Mouse (Mus musculus): ENCODE measurements around the gene Tmprss9. TPM values are rescaled to one million over a fixed set of nuclear protein-coding genes. Genes with fewer than 3 reads are reported as not detected.

Gene Tmprss9
- total RNA-seq, 1 experiment from 2014 or later: not detected

- DNase-seq: peak; percentile 37
Observed at GRCm38 (mm10) chr10:80938831-80939550, 67.3 kb downstream of the Tmprss9 start.

DNA sequence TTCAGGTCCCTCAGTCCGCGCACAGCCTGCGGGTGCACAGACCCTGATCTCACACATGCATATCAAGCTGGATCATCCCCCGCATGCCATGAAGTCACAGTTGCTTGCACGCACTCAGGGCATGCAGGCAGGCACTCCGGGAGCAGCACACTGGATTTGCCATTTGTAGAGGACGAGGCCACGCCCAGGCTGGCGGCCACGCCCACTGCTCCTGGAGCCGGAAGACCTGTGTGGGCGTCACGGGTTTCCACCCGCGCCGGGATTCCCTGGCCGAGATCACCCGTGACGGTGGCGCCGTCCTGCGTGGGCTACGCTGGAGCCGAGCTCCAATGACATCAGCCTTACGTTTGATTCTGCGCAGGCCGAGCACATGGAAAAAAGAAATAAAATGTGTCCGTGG, 68.0 kb downstream of the Tmprss9 start:
- DNase-seq: peak; percentile 92

GRCm38 (mm10) chr10:80940320-80940987, 68.8 kb downstream of the Tmprss9 start:
- peak; percentile 84 for DNase-seq

- DNase-seq: peak; percentile 25
Observed at GRCm38 (mm10) chr10:80940988-80941347, 69.3 kb downstream of the Tmprss9 start.

DNA sequence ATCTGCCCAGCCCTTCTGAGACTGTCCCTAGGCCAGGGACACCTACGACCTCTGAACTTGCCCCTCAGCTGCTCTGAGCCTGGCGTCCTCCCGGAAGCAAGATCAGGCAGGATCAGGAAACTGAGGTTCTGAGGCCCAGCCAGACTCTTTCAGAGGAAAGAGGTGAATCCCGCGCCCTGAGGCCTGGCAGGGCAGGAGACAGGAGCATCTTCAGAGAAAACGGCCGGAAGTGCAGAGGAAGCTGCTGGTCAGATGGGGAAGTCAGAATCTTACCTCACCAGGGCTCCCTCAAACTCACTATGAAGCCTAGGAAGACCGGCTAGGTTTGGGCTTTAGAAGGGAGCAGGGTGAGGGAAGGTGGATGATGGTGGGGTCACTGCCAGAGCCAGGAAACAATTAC, 71.3 kb downstream of the Tmprss9 start:
- no peak for DNase-seq

DNA sequence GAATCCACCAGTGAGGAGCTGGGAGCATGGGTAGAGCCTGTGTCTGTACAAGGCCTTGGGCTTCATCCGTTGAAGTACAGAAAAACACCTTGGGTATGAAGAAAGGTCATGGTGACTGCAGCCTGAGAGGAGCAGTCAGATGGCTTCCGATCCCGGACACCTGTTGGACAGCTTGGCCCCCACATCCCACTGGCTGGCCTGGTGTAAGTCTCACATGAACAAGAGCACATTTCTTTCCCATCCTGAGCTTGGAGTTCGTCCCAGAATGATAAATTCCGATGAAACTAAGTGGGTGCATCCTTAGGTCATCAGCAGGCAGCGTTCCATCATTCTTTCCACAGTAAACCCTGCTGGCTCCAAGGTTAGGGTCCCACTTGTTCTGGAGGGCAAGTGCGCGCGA, 72.1 kb downstream of the Tmprss9 start:
- DNase-seq: peak; percentile 31

- no peak for DNase-seq
Observed at GRCm38 (mm10) chr10:80944231-80944630, 72.6 kb downstream of the Tmprss9 start.

- DNase-seq: peak; percentile 27
Observed at GRCm38 (mm10) chr10:80946684-80947437, 75.2 kb downstream of the Tmprss9 start.

DNA sequence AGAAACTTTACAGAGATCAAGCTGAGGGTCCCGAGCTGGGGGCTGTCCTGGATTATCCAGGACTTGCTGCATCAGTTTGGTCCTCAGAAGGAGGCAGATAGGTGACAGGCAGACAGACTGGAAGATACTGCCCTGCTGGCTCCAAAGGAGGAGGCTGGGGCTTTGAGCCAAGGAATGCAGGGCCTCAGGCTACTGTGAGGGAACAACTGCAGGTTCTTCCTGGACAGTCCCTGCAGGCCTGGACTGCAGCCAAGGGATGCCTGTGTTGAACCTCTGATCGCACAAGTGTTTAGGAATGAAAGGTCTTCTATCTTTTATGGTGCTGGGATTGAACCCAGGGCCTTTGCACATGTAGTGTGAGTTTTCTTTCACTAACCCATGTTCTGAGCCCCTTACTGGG, 76.2 kb downstream of the Tmprss9 start:
- DNase-seq: peak; percentile 62

DNA sequence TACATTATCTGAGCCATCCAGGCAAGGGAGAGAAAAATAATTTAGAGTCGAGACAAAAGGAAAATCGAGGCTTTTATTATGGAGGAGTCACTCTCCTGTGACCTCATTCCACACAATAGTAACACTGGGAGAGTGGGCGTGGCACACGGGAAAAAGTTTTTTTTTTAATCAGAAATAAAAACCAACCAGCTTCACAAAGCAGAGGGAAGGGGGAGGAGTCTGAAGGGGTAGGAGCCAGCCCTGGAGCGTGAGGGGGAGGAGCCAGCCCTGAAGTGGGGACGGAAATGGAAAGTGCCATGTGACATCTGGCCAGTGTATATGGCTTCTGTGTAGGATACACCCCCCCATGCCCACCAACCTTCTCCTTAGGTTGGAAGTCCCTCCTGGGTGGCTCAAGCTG, 76.9 kb downstream of the Tmprss9 start:
- DNase-seq: peak; percentile 73

- peak; percentile 61 for DNase-seq
Observed at GRCm38 (mm10) chr10:80949081-80949480, 77.4 kb downstream of the Tmprss9 start.

Small RNAs within 50 kb of the gene (microRNA-seq; reads per million reads assigned to microRNA genes)
- gene Mir1982: 1.3 to 2.3 reads per million in 2 experiments

Other genes with a start within 250 kb of the Tmprss9 start
- 105 and 108 TPM in 2 replicates for gene Csnk1g2, start 249.0 kb upstream of the Tmprss9 start, total RNA-seq (2021)
- 53.5 and 58.0 TPM in 2 replicates for gene Btbd2, start 214.8 kb upstream of the Tmprss9 start, total RNA-seq (2021)
- gene Mknk2, start 193.7 kb upstream of the Tmprss9 start, total RNA-seq (2021): 224 and 226 TPM in 2 replicates
- 12.8 and 24.1 TPM in 2 replicates for gene Mob3a, start 169.9 kb upstream of the Tmprss9 start, total RNA-seq (2021)
- gene Izumo4, start 169.7 kb upstream of the Tmprss9 start, total RNA-seq (2021): 12.1 and 12.6 TPM in 2 replicates
- gene Ap3d1, start 129.6 kb upstream of the Tmprss9 start, total RNA-seq (2021): 80.3 and 85.6 TPM in 2 replicates
- 82.3 and 90.7 TPM in 2 replicates for gene Dot1l, start 116.6 kb upstream of the Tmprss9 start, total RNA-seq (2021)
- gene Sf3a2, start 73.7 kb upstream of the Tmprss9 start, total RNA-seq (2021): 47.6 and 52.2 TPM in 2 replicates
- 59.5 and 71.1 TPM in 2 replicates for gene Plekhj1, start 73.2 kb upstream of the Tmprss9 start, total RNA-seq (2021)
- 0.74 and 0.94 TPM in 2 replicates for gene Amh, start 66.6 kb upstream of the Tmprss9 start, total RNA-seq (2021)
- gene Jsrp1, start 58.4 kb upstream of the Tmprss9 start, total RNA-seq (2021): 2.8 and 3.1 TPM in 2 replicates
- gene Oaz1, start 45.2 kb upstream of the Tmprss9 start, total RNA-seq (2021): 734 and 741 TPM in 2 replicates
- gene Lingo3, start 27.8 kb upstream of the Tmprss9 start, total RNA-seq (2021): 1.0 and 1.2 TPM in 2 replicates
- 35.1 and 43.3 TPM in 2 replicates for gene Lsm7, start 16.6 kb upstream of the Tmprss9 start, total RNA-seq (2021)
- gene Sppl2b, start 16.6 kb upstream of the Tmprss9 start, total RNA-seq (2021): 30.5 and 33.0 TPM in 2 replicates
- 252 and 257 TPM in 2 replicates for gene Timm13, start 29.1 kb downstream of the Tmprss9 start, total RNA-seq (2021)
- gene Lmnb2, start 46.4 kb downstream of the Tmprss9 start, total RNA-seq (2021): 14.9 and 15.8 TPM in 2 replicates
- gene Gadd45b, start 58.2 kb downstream of the Tmprss9 start, total RNA-seq (2021): 29.8 and 91.3 TPM in 2 replicates
- gene Gng7, start 143.1 kb downstream of the Tmprss9 start, total RNA-seq (2021): 5.9 and 6.2 TPM in 2 replicates
- 2.1 and 2.3 TPM in 2 replicates for gene Diras1, start 153.8 kb downstream of the Tmprss9 start, total RNA-seq (2021)
- 30.3 and 30.5 TPM in 2 replicates for gene Slc39a3, start 165.6 kb downstream of the Tmprss9 start, total RNA-seq (2021)
- 212 and 215 TPM in 2 replicates for gene Sgta, start 188.3 kb downstream of the Tmprss9 start, total RNA-seq (2021)
- 56.0 and 60.6 TPM in 2 replicates for gene Thop1, start 198.2 kb downstream of the Tmprss9 start, total RNA-seq (2021)
- gene Creb3l3, start 227.0 kb downstream of the Tmprss9 start, total RNA-seq (2021): 2.5 and 26.5 TPM in 2 replicates
- 161 and 163 TPM in 2 replicates for gene Map2k2, start 234.1 kb downstream of the Tmprss9 start, total RNA-seq (2021)